Mouse (Mus musculus) E14TG2a.4 (cell line): Measurements from ENCODE around the gene Ak1.

Source experiments
- CTCF ChIP-seq: conservative IDR thresholded peaks from 2 replicates; pipeline ENCODE4 v1.5.1; 2014; ENCODE audit warnings: low read length
- NANOG ChIP-seq: IDR thresholded peaks from 2 replicates; pipeline ENCODE4 v1.6.1; 2014; ENCODE audit warnings: borderline replicate concordance, low read length, mixed read lengths
- POU5F1 ChIP-seq: IDR thresholded peaks from 2 replicates; pipeline ENCODE4 v1.6.1; 2014; ENCODE audit warnings: low read length, borderline replicate concordance

DNA sequence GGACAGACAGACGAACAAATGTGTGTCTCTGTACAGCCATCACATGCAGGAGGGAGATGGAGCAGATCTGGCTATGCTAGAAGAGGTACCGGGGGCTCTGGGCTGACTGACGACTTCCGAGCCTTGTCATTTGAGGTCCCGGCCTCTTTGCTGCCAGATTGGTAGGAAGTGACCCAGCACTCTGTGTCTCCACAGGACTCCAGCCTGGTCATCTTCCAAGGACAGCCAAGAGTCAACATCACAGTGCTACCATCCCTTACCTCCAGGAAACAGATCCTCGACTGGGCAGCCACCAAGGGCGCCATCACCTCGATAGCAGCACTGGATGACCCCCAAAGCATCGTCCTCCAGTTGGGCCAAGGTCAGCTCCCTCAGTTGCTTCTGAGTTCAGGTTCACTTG, 49.6 kb downstream of the Ak1 start:
- TF ChIP-seq CTCF (no peak), NANOG (no peak), POU5F1 (no peak)
